Mouse (Mus musculus) skeletal muscle tissue, adult 2 months (tissue): ENCODE results near the gene Rad51b.

ENCODE experiments used
- DNase-seq: peaks from one replicate; pipeline ENCODE4 v3.0.0-alpha.2; 2012; ENCODE audit warnings: low read depth, low spot score

Rad51b gene

DNA sequence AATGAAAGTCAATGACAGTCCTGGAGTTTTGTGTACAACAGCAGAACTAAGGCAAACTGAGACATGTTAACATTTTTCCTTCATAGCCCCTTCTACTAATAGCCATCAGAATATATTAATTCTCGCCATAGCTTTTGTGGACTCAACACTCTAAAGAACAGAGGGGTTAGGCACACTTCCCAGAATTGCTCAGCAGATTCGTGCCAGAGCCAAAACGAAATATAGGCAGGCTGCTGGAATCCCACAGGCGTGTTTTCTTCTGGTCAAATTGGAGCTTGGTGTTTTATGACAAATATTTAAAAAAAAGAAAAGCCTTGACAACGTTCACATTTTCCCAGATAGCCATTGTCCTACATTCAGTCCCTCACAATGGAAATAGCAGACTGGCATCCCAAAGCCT lies 350.9 kb downstream of the Rad51b start:
- DNase-seq: no peak

DNA sequence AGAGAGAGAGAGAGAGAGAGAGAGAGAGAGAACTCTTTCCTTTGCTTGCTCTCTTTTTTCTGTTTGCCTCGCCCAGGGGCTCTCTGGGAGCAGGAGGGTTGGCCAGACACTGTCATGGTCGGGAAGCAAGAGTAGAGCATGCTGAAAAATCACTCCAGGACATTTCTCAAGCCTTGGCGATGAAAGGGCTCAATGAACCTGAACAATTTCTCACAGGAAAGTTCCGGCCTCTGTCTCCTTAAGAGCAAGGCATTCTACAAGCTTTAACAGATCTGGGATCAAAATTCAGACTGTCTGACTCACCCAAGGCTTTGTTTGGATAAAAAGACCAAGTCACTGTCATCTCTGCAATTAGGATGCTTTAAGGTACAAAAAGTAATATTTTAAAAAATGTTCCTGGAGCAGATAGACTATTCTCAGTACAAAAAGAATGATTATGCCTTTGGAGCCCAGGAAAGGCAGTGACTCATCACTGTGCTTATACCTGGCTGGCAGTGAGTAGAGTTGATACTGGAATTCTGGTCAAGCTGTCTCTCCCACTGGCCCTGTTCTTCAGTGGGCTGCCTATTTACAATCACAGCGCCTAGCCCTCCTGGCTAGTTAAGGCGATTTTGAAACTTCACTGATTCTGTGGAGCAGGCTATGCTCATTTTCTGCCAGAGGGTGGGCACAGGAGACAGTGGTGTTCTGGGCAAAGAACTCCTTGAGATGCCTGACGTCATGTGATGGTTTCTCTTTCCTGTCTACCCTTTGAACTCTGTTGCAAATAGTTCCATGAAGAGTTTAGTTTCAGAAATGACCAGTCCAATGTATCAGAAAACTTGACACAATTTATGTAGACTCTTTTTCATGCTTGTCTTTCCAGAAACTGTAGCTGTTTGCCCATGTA lies 352.0 kb downstream of the Rad51b start:
- no peak for DNase-seq

DNA sequence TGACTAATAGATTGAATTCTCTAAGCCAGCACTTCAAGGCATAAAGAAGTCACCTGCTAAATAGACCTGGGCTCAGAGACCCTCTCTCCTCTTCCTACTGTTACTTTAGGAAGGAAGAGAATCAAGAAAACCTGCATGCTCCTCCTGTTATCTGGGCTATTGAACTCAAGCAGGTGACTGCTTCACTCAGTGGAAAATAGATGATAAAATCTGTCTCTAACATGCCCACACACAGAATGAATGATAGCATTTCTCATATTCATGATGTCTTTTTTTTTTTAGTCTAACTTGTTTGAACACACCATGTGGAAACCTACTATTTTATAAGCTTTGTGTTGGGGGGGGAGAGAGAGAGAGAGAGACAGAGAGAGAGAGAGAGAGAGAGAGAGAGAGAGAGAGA lies 352.7 kb downstream of the Rad51b start:
- DNase-seq: no peak

DNA sequence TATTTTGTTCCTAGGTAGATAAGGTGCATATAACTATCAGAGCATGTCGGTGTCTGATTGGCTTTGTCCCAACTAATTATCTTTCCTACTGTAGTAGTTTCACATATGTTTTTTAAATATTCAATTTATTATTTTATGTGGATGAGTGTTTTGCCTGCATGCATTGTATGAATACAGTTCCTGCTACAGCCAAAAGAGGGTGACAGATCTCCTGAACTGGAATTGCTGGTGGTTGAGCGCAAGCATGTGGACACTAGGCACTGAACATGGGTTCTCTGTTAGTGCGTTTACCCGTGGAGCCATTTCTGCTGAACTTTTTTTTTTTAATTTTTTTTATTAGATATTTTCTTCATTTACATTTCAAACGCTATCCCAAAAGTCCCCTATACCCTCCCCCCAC lies 358.1 kb downstream of the Rad51b start:
- no peak for DNase-seq

DNA sequence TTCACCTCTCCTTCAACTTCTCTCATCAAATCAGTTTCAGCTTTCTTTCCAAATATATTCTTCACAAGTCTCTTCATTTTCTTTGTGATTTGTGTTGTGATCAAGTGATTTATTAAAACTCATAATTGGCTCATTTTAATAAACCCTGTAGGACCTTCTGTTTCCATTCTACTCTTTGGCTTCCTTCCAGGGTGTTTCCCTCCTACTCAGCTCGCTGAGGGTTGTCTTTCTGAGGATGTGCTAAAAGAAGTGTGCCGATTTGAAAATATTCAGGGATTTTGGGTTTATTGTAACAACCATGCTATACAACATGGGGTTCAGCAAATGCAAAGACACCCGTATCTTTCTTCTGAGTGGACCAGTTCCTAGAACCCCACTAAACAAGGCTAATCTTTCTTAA lies 361.8 kb downstream of the Rad51b start:
- no peak for DNase-seq

DNA sequence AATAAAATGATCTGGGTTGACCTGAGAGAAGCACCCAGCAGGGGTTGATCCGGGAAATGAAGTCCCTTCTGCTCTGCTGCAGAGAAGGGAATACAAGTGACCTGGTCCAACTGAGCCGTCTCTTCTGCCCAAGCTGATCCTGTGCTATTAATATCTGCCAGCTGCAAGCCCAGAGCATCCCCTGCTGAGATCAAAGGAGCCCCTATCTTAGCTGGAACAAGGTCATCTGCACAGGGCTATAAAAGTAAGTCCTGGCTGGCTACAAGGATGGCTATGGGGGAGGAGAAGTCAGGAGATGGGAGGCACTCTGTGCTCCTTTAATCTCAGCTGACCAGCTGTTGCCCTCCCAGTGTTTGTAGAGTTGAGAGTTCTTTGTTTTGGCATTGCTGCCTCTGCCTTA lies 364.2 kb downstream of the Rad51b start:
- peak; percentile 81 for DNase-seq

DNA sequence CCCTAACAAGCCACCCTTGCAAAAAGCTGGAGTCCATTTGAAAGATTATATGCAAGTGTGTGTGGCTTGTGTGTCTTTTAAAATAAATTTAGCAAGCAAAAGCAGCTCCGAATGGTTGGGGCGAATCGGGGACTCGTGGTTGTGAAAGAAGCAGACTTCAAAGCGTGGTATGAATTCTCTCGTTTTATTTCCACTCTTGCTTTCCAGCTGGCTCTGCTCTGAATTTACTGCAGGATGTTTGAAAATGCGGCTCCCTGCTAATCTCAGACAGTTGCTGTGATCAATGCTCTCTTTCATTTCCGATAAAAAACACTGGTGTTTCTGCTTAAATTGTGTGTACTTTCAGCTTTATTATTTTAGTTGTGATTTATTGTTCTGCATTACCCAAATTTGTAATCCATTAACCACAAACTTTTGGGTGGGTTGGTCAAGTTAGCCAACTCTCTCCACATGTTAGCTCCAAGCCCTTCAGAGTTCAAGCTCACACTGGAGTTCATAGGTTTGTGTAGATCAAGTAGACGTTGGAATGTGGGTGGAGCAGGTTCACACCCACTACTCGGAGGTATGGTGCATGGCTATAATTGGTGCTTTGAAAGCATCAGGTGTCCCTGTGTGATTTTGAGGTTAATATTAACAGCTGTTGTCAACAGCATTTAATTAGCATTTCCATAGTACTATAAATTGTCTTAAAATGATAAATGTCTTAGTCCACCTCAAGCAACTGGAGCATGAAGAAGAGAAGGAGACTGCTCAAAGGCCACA lies 366.2 kb downstream of the Rad51b start:
- peak; percentile 54 for DNase-seq

DNA sequence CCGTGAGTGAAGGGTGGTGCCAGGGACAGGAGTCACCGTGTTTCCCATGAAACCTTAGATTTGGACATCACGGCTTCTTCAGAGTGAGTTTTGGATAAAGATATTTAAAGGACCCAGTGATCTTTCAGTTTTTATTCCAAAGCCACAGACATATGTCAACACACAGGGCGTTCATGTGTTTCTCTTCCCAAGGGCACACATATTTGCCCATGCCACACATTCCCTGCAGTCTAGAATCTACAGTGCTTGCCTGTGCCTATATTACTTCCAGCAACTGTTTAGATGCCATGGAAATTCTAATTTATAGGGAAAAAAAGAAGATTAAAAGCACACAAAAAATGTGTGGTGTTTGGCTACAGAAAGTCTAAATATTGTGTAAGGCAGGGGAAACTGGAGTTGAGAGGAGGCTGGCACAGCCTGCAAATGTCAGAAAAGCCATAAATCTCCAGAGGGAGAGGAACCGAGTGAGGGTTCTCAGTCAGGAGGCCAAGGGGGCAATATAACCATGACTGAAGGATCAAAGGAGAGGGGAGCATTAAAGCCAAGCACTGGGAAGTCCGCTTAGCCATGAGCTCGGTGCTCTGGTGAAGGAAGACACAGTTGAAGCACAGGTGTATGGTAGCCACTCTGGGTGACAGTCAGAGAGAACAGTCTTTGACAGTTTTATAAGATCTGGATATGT lies 367.0 kb downstream of the Rad51b start:
- DNase-seq: no peak

DNA sequence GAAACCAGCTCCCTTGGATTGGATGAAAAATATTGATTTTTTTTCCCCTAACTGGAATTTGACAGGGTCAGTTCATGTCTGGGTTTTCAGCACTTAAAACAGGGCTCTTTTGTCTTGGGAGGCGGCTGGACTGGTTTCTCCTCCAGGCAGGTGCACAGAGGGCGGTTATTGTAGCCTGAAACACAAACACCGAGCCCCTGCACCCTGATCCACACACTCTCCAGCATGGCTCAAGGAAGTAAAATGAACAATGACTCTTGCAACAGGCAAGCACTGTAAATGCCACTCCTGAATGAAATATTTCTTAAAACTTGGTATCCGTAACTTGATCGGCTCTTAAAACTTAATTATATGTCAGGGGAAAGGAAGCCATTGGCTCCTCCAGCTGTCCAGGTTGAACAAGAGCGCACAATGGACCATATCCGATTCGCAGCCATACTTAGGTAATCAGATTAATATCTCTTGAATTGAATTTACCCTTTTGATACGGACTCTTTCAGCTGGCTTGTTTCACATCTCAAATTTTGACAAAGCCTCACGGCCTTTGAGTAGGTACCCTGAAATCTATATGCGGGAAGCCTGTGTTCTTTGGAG lies 377.9 kb downstream of the Rad51b start:
- DNase-seq: no peak

DNA sequence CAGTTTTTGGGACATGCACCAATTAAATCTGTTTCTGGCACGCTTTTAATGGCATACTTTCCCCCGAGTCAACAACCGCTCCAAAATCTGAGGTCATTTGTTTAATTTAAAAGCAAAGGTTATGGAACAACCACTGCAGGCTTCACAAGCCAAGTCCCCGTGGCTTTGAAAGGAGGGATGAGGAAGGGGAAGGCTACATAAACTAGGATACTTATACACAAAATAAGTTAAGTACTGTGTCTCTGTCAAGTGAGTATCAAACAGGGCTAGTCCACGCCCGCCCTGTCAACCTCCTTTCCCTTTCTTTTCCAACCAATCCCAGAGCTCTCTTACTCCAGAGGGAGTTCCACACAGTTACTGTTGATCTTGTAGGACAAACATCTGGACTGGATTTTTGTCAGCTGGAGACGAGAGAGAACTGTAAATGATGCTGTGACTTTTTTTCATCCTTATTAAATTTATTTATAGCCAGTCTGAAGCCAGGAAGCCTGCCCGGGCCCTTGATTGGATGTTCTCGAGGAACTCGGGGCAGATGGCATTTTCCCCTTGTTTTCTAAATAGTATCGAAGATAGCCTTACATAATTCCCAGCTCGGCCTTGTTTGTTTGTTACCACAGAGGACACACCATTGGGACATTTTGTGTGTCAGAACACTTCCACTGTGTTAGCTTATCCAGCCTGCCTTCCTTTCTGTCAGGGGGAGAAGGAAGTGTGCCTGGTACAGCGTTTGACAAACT lies 378.5 kb downstream of the Rad51b start:
- DNase-seq: peak; percentile 73

DNA sequence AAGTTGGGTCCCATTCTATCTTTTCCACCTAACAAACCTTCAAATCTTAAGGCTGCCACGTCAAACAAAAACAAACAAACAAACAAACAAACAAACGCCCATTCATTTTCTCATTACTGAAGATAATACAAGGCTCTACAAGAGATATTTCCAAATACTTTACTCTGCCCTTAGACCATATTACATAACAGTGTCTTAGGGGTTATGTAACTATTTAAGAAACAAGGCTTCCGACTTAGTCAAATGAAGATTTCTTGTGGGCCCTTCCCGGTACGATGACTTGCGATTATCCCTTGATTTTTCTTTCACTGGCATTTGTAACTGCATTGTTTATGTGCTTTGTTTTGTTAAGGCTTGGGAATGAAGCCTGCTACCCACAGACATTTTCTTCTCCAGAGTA lies 379.2 kb downstream of the Rad51b start:
- DNase-seq: no peak

DNA sequence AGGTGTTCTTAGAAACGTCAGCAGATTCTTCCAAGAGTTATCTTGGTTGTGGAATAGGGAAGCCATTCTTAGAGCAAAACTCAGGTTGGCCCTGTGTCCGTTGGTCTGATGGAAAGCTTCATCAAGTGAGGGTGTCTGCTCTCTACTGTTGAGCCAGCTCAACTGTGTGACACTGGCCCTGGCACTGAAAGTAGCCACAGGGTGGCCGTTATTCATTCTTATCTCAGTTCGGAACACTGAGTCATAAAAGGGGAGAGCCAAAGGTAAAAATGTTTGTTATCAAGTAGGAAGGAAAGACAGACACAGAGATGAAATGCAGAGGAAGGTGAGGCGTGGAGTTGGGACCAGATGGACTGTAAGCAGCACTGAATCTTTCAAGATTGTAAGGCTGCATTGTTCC lies 379.8 kb downstream of the Rad51b start:
- DNase-seq: no peak

DNA sequence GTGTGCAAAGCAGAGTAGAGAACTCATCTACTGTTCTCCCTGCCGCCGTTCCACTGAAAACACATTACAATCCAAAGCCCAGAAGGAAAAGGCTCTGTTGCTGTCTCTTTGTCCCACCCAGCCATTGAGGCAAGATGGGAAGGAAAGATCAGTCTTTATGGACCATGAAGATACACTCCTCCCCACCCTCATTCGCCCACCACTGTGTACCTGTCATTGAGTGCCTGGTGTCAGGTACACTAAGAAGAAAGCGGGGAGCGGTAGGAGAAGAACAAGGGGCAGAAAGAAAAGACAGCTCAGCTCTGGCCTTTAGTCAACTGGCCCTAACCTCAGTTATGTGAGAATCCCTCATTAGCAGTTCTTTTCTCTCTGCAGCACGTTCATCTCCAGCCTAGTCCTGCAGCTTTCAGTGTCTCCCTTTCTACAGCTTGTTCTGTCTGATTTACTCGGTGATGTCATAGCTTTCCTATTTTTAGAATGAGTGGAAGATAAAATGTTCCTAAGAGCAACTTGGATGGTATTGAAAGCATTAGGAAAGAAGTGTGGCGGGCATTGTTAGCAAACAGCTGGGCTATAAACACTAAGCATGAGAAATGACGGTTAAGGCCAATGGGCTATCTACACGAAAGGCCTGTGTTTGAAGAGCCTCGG lies 382.3 kb downstream of the Rad51b start:
- no peak for DNase-seq

DNA sequence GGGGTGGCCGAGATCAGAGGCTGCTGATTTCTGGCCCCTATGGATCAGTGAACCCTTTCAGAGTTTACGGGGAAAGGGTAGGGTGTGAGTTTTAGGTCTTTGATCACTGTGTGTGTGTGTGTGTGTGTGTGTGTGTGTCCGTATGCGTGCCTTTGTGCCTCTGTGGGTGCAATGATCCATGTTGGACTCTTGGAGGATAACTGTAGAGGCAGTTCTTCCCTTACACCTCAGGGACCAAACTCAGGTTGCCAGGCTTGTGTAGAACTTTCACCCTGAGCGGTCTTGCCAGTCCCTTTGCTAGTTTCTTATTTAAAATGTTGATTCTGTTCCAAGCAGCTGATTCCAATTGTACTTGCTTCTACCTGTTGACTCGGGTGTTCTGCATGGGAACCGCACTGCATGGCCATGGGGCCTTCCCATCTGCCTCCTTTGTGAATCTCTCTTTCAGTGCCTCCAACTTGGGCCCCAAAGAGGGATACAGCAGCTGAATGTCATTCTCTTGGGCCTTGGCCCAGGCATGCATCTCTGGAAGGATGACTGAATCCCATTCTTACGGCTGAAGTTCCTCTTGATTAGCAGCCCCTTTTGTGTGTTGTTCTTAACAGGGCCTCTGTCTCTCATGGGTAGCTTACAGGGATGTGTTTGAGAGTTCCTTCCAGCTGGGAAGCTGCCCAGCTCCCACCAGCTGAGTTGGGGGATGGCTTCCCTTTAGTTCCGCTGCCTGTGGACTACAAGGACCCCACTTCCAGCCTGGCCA lies 383.0 kb downstream of the Rad51b start:
- DNase-seq: no peak

DNA sequence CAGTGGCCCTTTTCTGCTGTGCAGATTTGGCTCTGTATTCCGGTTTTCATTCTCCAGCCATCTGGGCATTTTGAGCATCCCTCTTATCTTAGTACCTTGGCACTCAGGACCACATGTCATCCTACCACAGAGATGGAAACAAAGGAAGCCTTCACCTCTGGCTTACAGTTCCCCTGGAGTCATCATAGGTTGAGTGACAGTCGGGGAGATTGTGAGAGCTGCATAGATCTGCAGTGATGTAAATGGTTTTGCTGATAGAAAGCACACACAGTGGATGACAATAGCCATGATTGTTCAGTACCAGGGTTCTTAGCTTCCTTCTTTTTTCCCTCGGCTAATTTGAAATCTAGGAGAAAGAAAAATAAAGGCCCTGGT lies 383.6 kb downstream of the Rad51b start:
- DNase-seq: no peak

DNA sequence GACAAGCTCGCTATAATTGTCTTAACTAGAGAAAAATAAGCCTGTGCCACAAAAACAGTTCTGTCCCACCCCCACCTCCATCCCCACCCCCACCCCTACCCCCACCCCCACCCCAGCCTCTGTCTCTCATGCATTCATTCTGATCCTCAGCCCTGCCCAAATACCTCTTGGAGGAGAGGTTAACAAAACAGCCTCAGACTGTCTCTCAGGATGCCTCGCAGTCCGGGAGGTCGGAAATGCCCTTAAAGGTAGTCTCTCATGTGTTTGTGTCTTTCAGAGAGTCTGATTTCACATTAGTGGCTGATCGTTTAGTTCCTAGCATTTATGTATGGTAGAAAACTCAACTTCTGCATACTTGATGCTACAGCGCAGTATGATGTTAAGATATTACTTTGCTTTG lies 384.5 kb downstream of the Rad51b start:
- DNase-seq: no peak

DNA sequence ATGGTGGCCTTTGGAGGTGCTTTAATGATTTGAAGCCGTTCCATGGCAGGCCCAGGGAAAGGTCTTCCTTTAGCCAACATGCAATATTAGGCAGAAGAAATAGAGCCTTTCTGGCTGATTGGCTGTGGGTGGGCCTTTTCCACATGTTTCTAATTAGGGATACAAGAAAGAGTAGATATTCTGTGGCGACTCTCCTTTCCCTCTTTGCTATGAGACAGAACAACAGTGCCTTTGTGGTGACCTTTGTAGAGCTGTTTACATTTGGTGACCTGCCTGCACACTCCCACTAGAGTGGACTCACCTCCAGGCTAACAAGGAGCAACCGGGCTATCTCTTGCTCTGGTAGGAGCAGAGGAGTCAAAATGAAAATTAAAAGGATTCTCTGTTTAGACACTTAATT lies 386.3 kb downstream of the Rad51b start:
- peak; percentile 38 for DNase-seq

DNA sequence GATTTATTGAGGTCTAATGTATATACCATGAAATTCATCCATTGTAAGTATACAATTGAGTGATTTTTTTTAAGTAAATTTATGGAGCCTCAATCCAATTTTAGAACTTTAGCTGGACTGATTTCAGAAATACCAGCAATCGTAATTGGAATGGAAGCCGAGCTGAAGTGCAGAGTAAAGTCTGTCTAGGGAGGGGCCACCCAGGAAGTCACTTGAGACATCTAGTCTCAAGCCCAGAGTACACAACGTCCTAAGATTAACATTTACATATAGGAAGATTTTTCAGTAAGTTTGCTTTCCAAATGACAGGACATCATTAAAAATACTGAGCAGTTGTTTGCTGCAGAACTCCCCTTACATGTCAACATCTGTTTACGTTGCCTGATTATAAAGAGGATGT lies 386.7 kb downstream of the Rad51b start:
- peak; percentile 38 for DNase-seq

DNA sequence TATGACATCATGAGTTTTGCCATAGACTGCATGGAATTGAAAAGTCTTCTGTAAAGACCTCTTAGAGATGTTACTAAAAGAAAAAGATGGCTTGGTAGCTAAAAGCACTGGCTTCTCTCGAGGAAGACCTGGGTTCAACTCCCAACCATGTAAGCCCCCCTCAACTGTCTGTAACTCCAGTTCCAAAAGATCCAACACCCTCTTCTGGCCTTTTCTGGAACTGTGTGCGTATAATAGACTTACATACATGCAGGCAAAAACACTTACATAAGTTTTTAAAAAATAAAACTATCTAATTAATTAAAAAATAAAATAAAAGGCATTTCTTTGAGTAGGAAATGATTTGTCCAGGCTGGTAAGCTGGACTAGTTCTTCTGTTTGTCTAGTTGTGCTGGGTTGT lies 387.3 kb downstream of the Rad51b start:
- no peak for DNase-seq
